Mouse (Mus musculus) hematopoietic stem cell, adult 5-6 weeks (primary cell): ENCODE data around the gene Ceacam14. TPM values are rescaled to one million over a fixed set of nuclear protein-coding genes. Genes with fewer than 3 reads are reported as not detected.

ENCODE experiments used
- ATAC-seq, 2 experiments: fragments of 125-278 bp in 1 of 2; replicated peaks in 1 of 2; 2 replicates each; pipeline ENCODE4 v1.8.0; 2016 to 2017; ENCODE audit warnings: inconsistent platforms in 2 of 2, mild to moderate bottlenecking in 2 of 2, moderate number of reproducible peaks in 2 of 2, low read depth in 1 of 2, moderate TSS enrichment in 1 of 2; ENCODE audit not compliant: low FRiP score in 2 of 2, poor library complexity in 2 of 2, severe bottlenecking in 2 of 2, insufficient read depth in 1 of 2, low TSS enrichment in 1 of 2
- total RNA-seq: library from RNA; stranded (forward); fragments of 172-1452, 232-1000 nt; gene quantifications from 2 replicates; pipeline ENCODE4 v1.2.3, GENCODE M21; 2017

The Ceacam14 gene
- not detected in 2 replicates for total RNA-seq

DNA sequence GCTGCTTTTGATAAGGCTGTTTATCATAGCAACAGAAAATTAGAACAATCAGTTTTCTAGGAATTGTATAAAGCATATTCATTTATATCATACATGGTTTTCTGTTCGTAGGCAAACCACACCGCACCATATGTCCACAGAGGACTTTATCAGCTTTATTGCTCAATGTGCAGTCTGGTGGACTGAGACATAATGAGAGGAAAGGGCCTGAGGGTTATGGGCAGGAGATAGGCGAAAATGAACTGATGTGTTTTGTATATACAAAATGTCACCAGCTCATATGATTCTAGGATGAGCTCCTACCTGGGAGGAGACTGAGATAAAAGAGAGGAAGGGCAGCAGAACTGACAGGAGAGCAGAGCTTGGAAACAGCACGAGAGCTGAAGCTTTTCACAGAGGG is at the start of gene Ceacam14:
TSS of gene Ceacam14 (plus strand) at position 301 of the 400 bp plus-strand sequence.
- ATAC-seq, result no peak

Other genes starting within 250 kb of the Ceacam14 start
- not detected in 2 replicates for gene Ceacam5, start 99.4 kb upstream of the Ceacam14 start, total RNA-seq
- gene Gm5155, start 59.1 kb downstream of the Ceacam14 start, total RNA-seq, result not detected in 2 replicates
- gene Ceacam11, start 159.5 kb downstream of the Ceacam14 start, total RNA-seq, result not detected in 2 replicates
- gene Ceacam13, start 197.3 kb downstream of the Ceacam14 start, total RNA-seq, result not detected in 2 replicates